Mouse (Mus musculus): Measurements from ENCODE around the gene Gm17660. TPM values are rescaled to one million over a fixed set of nuclear protein-coding genes. Genes with fewer than 3 reads are reported as not detected.

Gene Gm17660
- polyA plus RNA-seq, 1 experiment from 2014 or later, result not detected

- TF ChIP-seq CTCF (IDR thresholded peaks at IDR 0.05) (no peak), EP300 (IDR thresholded peaks at IDR 0.05) (no peak)
These were observed 26.7 kb upstream of the Gm17660 start for GRCm38 (mm10) chr5:104104111-104104510.

DNA sequence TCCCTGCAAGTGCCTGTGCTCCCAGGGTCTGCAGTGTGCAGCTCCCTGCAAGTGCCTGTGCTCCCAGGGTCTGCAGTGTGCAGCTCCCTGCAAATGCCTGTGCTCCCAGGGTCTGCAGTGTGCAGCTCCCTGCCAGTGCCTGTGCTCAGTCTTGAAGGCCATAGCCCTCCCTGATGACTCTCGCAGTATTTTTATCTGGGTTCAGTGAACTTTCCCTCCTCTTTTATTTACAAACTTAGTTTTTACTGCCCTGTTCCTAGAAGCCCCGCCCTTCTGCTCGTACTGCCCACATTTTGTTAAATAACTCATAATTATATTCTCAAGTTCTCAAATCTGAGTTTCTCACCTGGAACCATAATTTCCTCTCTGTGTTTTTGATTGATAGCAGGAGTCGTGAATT is 25.8 kb upstream of the Gm17660 start:
- ATAC-seq, result no peak
- Histone ChIP-seq H3K4me1 (ENCODE audit: insufficient read depth, low read depth, low read length) (peaks cover 6% of the 10 kb centered on the region; the same call in 1 of the 2 replicates), H3K9ac (replicated peaks; ENCODE audit: low read depth) (no peak overlapping the region), H3K9me3 (ENCODE audit: low read length) (no peaks in the 10 kb centered on the region), H3K4me3 (ENCODE audit: low read depth, low read length) (no peak overlapping the region), H3K4me2 (replicated peaks; ENCODE audit: low read depth, low read length) (no peak overlapping the region), H3K27ac (ENCODE audit: low read length) (no peak overlapping the region), H3K36me3 (ENCODE audit: insufficient read depth, low read length) (no peaks in the 10 kb centered on the region), H3K27me3 (replicated peaks; ENCODE audit: insufficient read depth, low read length) (no peaks in the 10 kb centered on the region)
- WGBS, result 47% methylated on average over 4 of the region's 4 CpGs
- no peak for DNase-seq (ENCODE audit: low spot score)
- no peak for TF ChIP-seq EP300 (IDR thresholded peaks at IDR 0.05)
- no peak for TF ChIP-seq CTCF (IDR thresholded peaks at IDR 0.05)

More at GRCm38 (mm10) chr5:104104111-104104510, 26.7 kb upstream of the Gm17660 start:
- Histone ChIP-seq H3K4me2 (replicated peaks; ENCODE audit: low read depth, low read length) (no peak overlapping the region), H3K4me3 (ENCODE audit: low read depth, low read length) (no peak overlapping the region), H3K27ac (ENCODE audit: low read length) (no peak overlapping the region), H3K9ac (replicated peaks; ENCODE audit: low read depth) (no peak overlapping the region), H3K27me3 (replicated peaks; ENCODE audit: insufficient read depth, low read length) (no peaks in the 10 kb centered on the region), H3K4me1 (ENCODE audit: insufficient read depth, low read depth, low read length) (peaks cover 14% of the 10 kb centered on the region; the same call in 1 of the 2 replicates), H3K36me3 (ENCODE audit: insufficient read depth, low read length) (no peaks in the 10 kb centered on the region), H3K9me3 (ENCODE audit: low read length) (no peaks in the 10 kb centered on the region)
- ATAC-seq (no peak), DNase-seq (ENCODE audit: low spot score) (no peak)
- 74% methylated on average over 2 of the region's 2 CpGs for WGBS

GRCm38 (mm10) chr5:104101678-104102531 is 24.5 kb upstream of the Gm17660 start:
- Histone ChIP-seq H3K4me3 (ENCODE audit: low read depth, low read length) (no peak overlapping the region), H3K36me3 (ENCODE audit: insufficient read depth, low read length) (no peaks in the 10 kb centered on the region), H3K9me3 (ENCODE audit: low read length) (no peaks in the 10 kb centered on the region), H3K9ac (replicated peaks; ENCODE audit: low read depth) (no peak overlapping the region), H3K27ac (ENCODE audit: low read length) (no peak overlapping the region), H3K4me1 (ENCODE audit: insufficient read depth, low read depth, low read length) (peaks cover 4% of the 10 kb centered on the region; the same call in 1 of the 2 replicates), H3K27me3 (replicated peaks; ENCODE audit: insufficient read depth, low read length) (no peaks in the 10 kb centered on the region), H3K4me2 (replicated peaks; ENCODE audit: low read depth, low read length) (no peak overlapping the region)
- no peak for DNase-seq (ENCODE audit: low spot score)
- WGBS, result 45% methylated on average over 10 of the region's 10 CpGs
- TF ChIP-seq EP300 (IDR thresholded peaks at IDR 0.05), result no peak
- TF ChIP-seq CTCF (IDR thresholded peaks at IDR 0.05), result no peak
- no peak for ATAC-seq

DNA sequence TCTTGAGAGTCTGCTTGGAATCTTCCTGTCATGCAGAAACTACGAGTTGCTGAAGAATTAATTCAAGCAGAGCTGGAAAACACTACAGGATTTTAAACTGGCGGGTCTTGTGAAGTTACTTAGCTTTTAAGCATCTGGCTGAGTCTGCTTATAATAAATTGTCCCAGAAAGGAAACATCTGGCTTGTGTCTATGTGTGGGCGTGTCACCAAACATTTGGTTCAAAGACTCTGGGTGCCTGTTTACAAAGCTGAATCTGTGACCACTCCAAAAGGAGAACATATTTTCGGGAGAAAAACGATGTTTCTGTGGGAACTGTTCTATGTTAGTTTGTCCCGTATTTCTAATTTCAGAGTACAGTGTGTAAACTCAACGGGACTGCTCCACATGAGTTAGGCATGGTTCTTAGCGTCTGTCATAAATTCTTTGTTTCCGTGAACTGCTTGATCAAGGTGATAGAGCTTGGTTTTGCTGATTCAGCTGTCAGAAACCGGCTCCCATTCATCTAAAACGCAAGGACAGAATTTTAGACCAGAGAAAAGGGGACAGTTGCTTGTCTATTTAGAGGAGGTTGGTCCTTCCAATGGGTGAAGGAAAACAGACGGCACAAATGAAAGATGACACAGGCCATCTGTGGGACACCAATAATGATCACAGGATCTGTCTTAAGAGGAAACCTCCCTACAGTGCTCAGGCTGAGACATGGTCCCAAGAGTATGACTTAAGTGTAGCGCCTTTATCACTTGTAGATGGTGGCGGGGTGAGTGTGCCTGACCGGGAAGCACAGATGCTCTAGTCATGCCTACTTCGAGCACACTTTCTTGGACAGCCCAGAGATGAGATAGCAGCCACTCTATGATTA is 18.9 kb upstream of the Gm17660 start:
- no peaks in the 10 kb centered on the region for H3K36me3 ChIP-seq (ENCODE audit: insufficient read depth, low read length)
- peak; percentile 90 for ATAC-seq
- no peak overlapping the region for H3K4me3 ChIP-seq (ENCODE audit: low read depth, low read length)
- no peaks in the 10 kb centered on the region for H3K9me3 ChIP-seq (ENCODE audit: low read length)
- no peak overlapping the region for H3K4me2 ChIP-seq (replicated peaks; ENCODE audit: low read depth, low read length)
- no peak overlapping the region for H3K9ac ChIP-seq (replicated peaks; ENCODE audit: low read depth)
- TF ChIP-seq EP300 (IDR thresholded peaks at IDR 0.05), result peak; percentile 85
- no peak for TF ChIP-seq CTCF (IDR thresholded peaks at IDR 0.05)
- DNase-seq (ENCODE audit: low spot score), result peak; percentile 91
- peak overlapping the region; percentile 77 for H3K27ac ChIP-seq (ENCODE audit: low read length)
- peaks cover 7% of the 10 kb centered on the region; the same call in 1 of the 2 replicates for H3K4me1 ChIP-seq (ENCODE audit: insufficient read depth, low read depth, low read length)
- no peaks in the 10 kb centered on the region for H3K27me3 ChIP-seq (replicated peaks; ENCODE audit: insufficient read depth, low read length)
- 37% methylated on average over 16 of the region's 16 CpGs for WGBS

DNA sequence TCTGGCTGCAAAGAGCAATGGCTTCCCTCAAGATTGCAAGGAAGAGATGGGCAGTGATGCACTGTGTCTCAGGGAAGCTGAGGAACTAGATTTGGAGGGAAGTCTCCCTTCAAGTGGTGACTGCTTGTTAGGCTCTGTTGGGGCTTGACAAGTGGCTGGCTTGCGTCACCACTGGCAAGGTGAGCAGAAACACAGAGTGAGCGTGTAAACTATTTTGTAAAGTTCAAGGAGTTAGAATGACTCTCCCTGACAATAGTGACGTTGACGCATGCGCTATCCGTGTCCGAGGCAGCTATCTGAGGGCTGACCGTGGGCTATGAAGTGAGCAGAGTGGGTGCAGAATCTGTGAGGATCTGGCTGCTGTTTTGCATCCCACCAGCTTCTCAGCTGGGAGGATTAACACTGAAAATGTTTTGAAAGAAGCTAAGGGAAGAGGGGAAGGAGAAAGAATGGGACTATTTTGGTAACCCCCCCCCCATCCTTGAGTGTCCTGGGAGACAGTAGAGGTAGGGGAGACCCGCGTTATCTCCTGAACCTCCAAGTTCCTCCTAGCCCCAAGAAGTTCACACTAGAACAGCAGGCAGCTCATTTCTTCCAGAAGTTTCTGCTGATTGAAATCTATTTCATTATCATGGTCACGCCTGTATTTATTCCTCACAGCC is 18.1 kb upstream of the Gm17660 start:
- TF ChIP-seq EP300 (IDR thresholded peaks at IDR 0.05), result no peak
- TF ChIP-seq CTCF (IDR thresholded peaks at IDR 0.05), result no peak
- peak; percentile 18; the same call in 1 of the 2 replicates for ATAC-seq
- H3K4me2 ChIP-seq (replicated peaks; ENCODE audit: low read depth, low read length), result peak overlapping the region; percentile 22; the same call in 1 of the 2 replicates

More for the DNA sequence above, 18.1 kb upstream of the Gm17660 start:
- DNase-seq (ENCODE audit: low spot score), result peak; percentile 47
- Histone ChIP-seq H3K9me3 (ENCODE audit: low read length) (no peaks in the 10 kb centered on the region), H3K9ac (replicated peaks; ENCODE audit: low read depth) (no peak overlapping the region), H3K36me3 (ENCODE audit: insufficient read depth, low read length) (0 out of 2 replicates have a peak, but pooled peaks cover 5% of the 10 kb centered on the region), H3K4me1 (ENCODE audit: insufficient read depth, low read depth, low read length) (peaks cover 7% of the 10 kb centered on the region; the same call in 1 of the 2 replicates), H3K27ac (ENCODE audit: low read length) (peak overlapping the region; percentile 77), H3K4me3 (ENCODE audit: low read depth, low read length) (no peak overlapping the region), H3K27me3 (replicated peaks; ENCODE audit: insufficient read depth, low read length) (no peaks in the 10 kb centered on the region)
- WGBS, result 30% methylated on average over 11 of the region's 11 CpGs
